Mouse (Mus musculus) spleen, adult 2 months (tissue): ENCODE measurements around the gene Slc35f6. TPM values are rescaled to one million over a fixed set of nuclear protein-coding genes. Genes with fewer than 3 reads are reported as not detected.

ENCODE experiments used
- DNase-seq, 2 experiments: peaks; one replicate each; pipeline versions ENCODE4 v3.0.0 to v3.0.0-alpha.2; 2012 to 2021; ENCODE audit warnings: low spot score in 2 of 2, low read depth in 1 of 2
- H3K27ac ChIP-seq: fragments of 200-500 bp; 2 replicates; pipeline ENCODE4 v1.5.1; 2012; ENCODE audit warnings: low read length, inconsistent platforms; ENCODE audit not compliant: insufficient read depth
- H3K27me3 ChIP-seq: fragments of 200-500 bp; 2 replicates; pipeline ENCODE4 v1.6.1; 2012; ENCODE audit warnings: mild to moderate bottlenecking, moderate library complexity, low read length, inconsistent platforms; ENCODE audit not compliant: control insufficient read depth, insufficient read depth
- H3K36me3 ChIP-seq: fragments of 200-500 bp; 2 replicates; pipeline ENCODE4 v1.6.1; 2012; ENCODE audit warnings: mild to moderate bottlenecking, low read length, inconsistent platforms; ENCODE audit not compliant: control insufficient read depth, insufficient read depth
- H3K4me1 ChIP-seq: fragments of 200-500 bp; 2 replicates; pipeline ENCODE4 v1.6.1; 2011; ENCODE audit warnings: inconsistent platforms; ENCODE audit not compliant: control insufficient read depth, insufficient read depth, insufficient read length
- H3K4me3 ChIP-seq: fragments of 200-500 bp; 2 replicates; pipeline ENCODE4 v1.5.1; 2011; ENCODE audit warnings: mild to moderate bottlenecking, inconsistent platforms; ENCODE audit not compliant: insufficient read depth, insufficient read length; ENCODE audit errors: extremely low read depth
- CTCF ChIP-seq: fragments of 200-500 bp; IDR thresholded peaks from 2 replicates; pipeline ENCODE4 v1.5.1; 2011; ENCODE audit warnings: mild to moderate bottlenecking, inconsistent platforms; ENCODE audit not compliant: insufficient read depth, insufficient read length, insufficient replicate concordance; ENCODE audit errors: extremely low read depth
- POLR2A ChIP-seq: fragments of 200-500 bp; IDR thresholded peaks from 2 replicates; pipeline ENCODE4 v1.6.1; 2011; ENCODE audit warnings: low read depth, low read length, inconsistent platforms
- WGBS: fragments of 180-500 bp; shearing (Covaris S2); methylation state at CpG from one replicate; pipeline ENCODE4 v1.1.7; 2018; 5-methylcytosine and 5-hydroxymethylcytosine counted together
- polyA plus RNA-seq: library from polyadenylated mRNA; depleted of rRNA; stranded (reverse); fragments of >200 nt; gene quantifications from 2 replicates; pipeline ENCODE4 v1.2.3, GENCODE M21; 2012

The Slc35f6 gene
- polyA plus RNA-seq, 1 experiment: 56.6 TPM

- Histone ChIP-seq H3K27me3 (0 out of 2 replicates have a peak, but pooled peaks cover 4% of the 10 kb centered on the region), H3K4me1 (peaks cover 10% of the 10 kb centered on the region; the same call in 1 of the 2 replicates), H3K36me3 (no peaks in the 10 kb centered on the region), H3K4me3 (no peak overlapping the region), H3K27ac (no peak overlapping the region)
- DNase-seq: no peak
- WGBS: 73% methylated on average over 1 of the region's 1 CpGs
- TF ChIP-seq CTCF (no peak), POLR2A (no peak)
These were observed 23.4 kb upstream of the Slc35f6 start for GRCm38 (mm10) chr5:30624311-30624710.

- DNase-seq: no peak
- Histone ChIP-seq H3K36me3 (no peaks in the 10 kb centered on the region), H3K27me3 (0 out of 2 replicates have a peak, but pooled peaks cover 4% of the 10 kb centered on the region), H3K4me3 (no peak overlapping the region), H3K27ac (no peak overlapping the region; the same call in 1 of the 2 replicates), H3K4me1 (peaks cover 10% of the 10 kb centered on the region; the same call in 1 of the 2 replicates)
- WGBS: 44% methylated on average over 4 of the region's 4 CpGs
- TF ChIP-seq CTCF (no peak), POLR2A (no peak)
These were observed 22.8 kb upstream of the Slc35f6 start for GRCm38 (mm10) chr5:30624908-30625307.

GRCm38 (mm10) chr5:30625379-30625778, 22.4 kb upstream of the Slc35f6 start:
- Histone ChIP-seq H3K27me3 (0 out of 2 replicates have a peak, but pooled peaks cover 4% of the 10 kb centered on the region), H3K4me3 (no peak overlapping the region), H3K4me1 (peaks cover 10% of the 10 kb centered on the region; the same call in 1 of the 2 replicates), H3K27ac (no peak overlapping the region), H3K36me3 (no peaks in the 10 kb centered on the region)
- WGBS: 67% methylated on average over 3 of the region's 3 CpGs
- DNase-seq: no peak
- TF ChIP-seq CTCF: no peak
- no peak for TF ChIP-seq POLR2A

- TF ChIP-seq CTCF: no peak
- no peak for TF ChIP-seq POLR2A
- H3K4me1 ChIP-seq: peaks cover 10% of the 10 kb centered on the region; the same call in 1 of the 2 replicates
- 85% methylated on average over 8 of the region's 8 CpGs for WGBS
- no peak overlapping the region for H3K27ac ChIP-seq
- 0 out of 2 replicates have a peak, but pooled peaks cover 4% of the 10 kb centered on the region for H3K27me3 ChIP-seq
- H3K4me3 ChIP-seq: no peak overlapping the region
- DNase-seq: no peak
- no peaks in the 10 kb centered on the region for H3K36me3 ChIP-seq
These were observed 21.2 kb upstream of the Slc35f6 start for GRCm38 (mm10) chr5:30626331-30627105.

GRCm38 (mm10) chr5:30628511-30628910, 19.2 kb upstream of the Slc35f6 start:
- H3K27ac ChIP-seq: no peak overlapping the region
- H3K4me1 ChIP-seq: no peaks in the 10 kb centered on the region
- no peaks in the 10 kb centered on the region for H3K27me3 ChIP-seq
- no peaks in the 10 kb centered on the region for H3K36me3 ChIP-seq
- 72% methylated on average over 3 of the region's 3 CpGs for WGBS
- no peak for DNase-seq
- no peak overlapping the region for H3K4me3 ChIP-seq
- TF ChIP-seq CTCF (no peak), POLR2A (no peak)

GRCm38 (mm10) chr5:30630401-30630800, 17.3 kb upstream of the Slc35f6 start:
- no peak for TF ChIP-seq CTCF
- no peak for TF ChIP-seq POLR2A
- Histone ChIP-seq H3K4me1 (no peaks in the 10 kb centered on the region), H3K27me3 (no peaks in the 10 kb centered on the region), H3K4me3 (no peak overlapping the region), H3K36me3 (no peaks in the 10 kb centered on the region), H3K27ac (no peak overlapping the region)
- WGBS: 80% methylated on average over 6 of the region's 6 CpGs
- DNase-seq: no peak

GRCm38 (mm10) chr5:30632134-30632533, 15.6 kb upstream of the Slc35f6 start:
- H3K4me1 ChIP-seq: no peaks in the 10 kb centered on the region

More at GRCm38 (mm10) chr5:30632134-30632533, 15.6 kb upstream of the Slc35f6 start:
- no peak overlapping the region for H3K4me3 ChIP-seq
- no peak for DNase-seq
- H3K27me3 ChIP-seq: no peaks in the 10 kb centered on the region
- no peak overlapping the region for H3K27ac ChIP-seq
- WGBS: 76% methylated on average over 1 of the region's 1 CpGs
- no peak for TF ChIP-seq CTCF
- no peak for TF ChIP-seq POLR2A
- no peaks in the 10 kb centered on the region for H3K36me3 ChIP-seq
